Mouse (Mus musculus) spleen, adult 18-20 months (tissue): ENCODE data around the gene Phospho2.
"Not testable (repeated sequence)": the region's sequence is repeated elsewhere in the genome, so short reads cannot be mapped to it uniquely, and the experiment has no call there.

Experiments
- DNase-seq, 2 experiments: peaks; one replicate each; pipeline ENCODE4 v3.0.0; 2022; ENCODE audit warnings: mixed read lengths in 2 of 2

Gene Phospho2

DNA sequence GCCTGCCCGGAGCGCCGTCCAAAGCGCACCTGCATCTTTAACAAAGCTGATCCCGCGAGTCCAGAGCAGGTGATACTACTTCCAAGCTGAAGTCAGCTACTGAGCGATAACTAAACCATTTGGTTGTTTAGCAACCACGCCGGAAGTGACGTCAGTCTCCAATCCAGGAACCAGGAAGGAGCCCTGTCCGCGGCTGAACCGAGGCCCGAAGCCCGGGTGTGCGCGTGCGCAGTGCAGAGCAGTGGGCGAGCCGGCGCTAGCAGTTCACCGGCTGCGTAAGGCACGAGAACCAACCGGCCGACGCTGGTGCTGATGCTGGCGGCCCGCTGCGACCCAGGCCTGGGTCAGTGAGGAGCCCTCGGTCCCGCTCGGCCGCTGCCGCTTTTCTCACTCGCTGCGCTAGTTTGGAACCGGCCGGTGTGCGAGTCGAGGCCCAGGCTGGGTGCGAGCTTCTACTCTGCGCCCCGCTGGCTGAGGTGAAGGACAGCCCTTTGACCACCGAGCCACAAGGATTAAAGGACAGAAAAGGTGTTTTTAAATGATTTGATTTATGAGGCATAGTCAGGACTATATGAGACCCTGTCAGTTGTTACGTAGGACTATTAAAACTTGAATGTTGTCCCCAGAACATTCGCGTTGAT is at the start of gene Phospho2, which contains the start of gene Ccdc173:
Phospho2 (plus strand) TSS at position 195 of the 641 bp plus-strand sequence.
Ccdc173 (minus strand) TSS at position 147 of the 641 bp plus-strand sequence.
- DNase-seq, result peak; percentile 96

DNA sequence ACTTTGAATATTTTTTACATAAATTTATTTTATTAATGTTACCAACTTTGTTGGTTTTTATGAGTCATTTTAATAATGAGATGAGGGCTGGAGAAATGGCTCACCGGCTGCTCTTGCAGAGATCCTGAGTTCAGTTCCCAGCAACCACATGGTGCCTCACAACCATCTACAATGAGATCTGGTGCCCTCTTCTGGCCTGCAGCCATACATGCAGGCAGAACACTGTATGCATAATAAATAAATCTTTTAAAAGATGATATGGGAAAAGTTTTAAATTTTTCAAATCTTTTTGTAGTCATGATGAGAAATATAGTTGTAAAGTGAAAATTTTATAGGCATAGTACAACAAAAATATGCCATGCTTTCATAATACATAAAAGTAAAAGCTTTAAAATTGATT is 44.3 kb upstream of the Phospho2 start:
- DNase-seq, result no peak

DNA sequence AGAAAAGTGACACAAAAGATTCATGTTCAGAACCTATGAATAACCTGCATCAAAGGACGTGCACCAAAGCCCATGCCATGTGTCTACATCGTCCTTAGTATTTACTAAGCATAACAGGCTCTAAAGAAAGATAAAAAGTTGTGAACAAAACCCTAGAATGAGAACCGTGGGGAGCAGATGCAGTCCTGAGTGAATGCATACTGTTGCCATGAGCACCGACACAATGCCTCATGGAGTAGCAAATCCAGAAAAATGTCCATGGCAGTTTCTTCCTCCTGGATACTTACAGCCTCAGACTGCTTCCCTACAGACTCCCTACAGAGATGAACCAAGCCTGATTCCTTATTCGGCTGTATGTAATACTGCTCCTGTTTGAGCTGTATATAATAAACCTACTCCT is 28.4 kb upstream of the Phospho2 start:
- DNase-seq, result no peak

- DNase-seq, result no peak
Observed at GRCm38 (mm10) chr2:69763340-69763739, 26.1 kb upstream of the Phospho2 start.

DNA sequence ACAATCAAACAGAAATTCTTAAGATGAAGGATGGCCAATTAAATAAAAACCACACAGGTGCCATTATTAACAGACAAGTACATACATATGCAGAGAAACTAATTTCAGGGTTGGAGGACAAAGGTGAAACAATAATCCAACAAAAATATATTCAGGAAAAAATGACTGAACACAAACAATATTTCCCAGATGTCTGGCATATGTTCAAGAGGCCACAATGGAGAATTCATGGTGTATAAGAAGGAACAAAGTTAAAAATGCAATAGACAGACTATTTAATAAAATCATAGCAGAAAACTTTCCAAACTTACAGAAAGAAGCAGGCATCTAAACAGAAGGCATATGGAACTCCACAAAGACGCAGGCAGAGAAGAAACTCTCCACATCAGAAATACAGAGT is 24.7 kb upstream of the Phospho2 start:
- DNase-seq, result no peak

DNA sequence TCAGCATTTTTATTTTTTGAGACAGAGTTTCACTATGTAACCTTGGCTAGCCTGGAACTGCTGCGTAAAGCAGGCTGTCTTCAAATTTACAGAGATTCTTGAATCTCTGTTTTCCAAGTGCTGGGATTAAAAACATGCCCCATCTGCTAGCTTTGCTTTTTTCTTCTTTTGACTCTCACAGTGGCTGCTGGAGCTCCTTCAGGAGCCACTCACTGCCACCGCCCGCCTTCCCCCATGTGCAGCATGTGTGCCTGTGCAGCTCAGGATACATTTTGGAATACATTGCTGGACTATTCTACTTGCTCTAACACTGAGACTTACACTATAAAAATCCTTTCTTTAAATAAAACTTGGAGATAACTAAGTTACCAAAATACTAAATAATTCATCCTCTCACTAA is 16.1 kb upstream of the Phospho2 start:
- DNase-seq, result no peak

GRCm38 (mm10) chr2:69777985-69778835 is 11.2 kb upstream of the Phospho2 start:
- peak in 1 of 2 experiments; percentile 30 for DNase-seq

DNA sequence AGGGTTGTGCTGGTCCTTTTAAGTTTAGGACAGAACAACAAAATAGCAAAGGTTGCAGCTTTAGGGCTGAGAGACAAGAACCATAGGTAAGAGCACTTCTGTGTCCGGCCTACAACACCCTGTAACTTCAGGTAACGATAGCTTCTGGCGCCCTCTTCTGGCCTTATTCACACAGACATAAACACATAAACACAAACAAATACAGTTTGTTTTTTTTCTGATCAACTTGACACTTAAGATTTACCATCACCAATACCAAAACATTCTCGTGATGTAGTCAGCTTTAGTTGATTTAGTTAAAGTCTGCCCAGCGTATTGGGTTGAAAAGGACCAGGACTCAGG is 10.6 kb upstream of the Phospho2 start:
- peak in 1 of 2 experiments; percentile 37 for DNase-seq

GRCm38 (mm10) chr2:69788974-69789373 is 449 bp upstream of the Phospho2 start:
- DNase-seq, result no peak

DNA sequence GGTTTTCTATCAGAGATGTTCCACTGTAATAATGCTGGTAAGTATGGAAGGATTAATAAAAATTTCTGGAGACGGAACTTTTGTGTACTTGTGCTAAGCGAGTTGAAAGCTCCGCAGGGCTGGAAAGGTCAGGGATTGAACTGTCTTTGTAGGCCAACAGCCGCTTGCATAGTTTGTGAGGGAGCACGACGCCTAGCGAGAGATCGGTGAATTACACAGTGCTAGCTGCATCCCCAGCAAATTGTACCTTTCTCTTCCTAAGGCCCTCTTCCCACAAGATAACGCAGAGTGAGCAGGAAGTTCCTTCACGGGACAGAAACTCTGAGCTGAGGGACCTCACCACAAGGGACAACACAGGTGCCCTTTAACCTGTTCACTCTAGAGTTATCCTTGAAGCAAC is 862 bp downstream of the Phospho2 start:
- peak; percentile 67 to 86 for DNase-seq

DNA sequence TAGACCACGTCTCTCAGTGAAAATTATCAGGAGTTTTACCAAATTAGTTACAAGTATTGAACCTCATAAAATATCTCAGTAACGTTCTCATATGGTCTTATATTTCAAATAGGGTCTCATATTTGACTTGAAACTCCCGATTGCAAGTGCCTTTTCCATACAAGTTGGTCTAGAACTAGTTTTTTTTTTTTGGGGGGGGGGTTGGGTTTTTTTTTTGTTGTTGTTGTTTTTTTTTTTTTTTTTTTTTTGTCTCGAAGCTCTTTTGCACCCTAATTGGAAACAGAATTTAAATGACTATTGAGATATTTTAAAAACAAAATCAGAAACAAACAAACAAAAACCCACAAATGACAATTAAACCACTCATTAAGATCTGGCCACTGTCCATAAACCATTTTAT is 1.3 kb downstream of the Phospho2 start:
- DNase-seq, result no peak

- DNase-seq, result peak; percentile 51 to 81
Observed at GRCm38 (mm10) chr2:69802911-69803312, 13.5 kb downstream of the Phospho2 start.

GRCm38 (mm10) chr2:69803756-69804155 is 14.3 kb downstream of the Phospho2 start:
- DNase-seq, result no peak

GRCm38 (mm10) chr2:69804663-69805062 is 15.2 kb downstream of the Phospho2 start:
- not testable (repeated sequence) for DNase-seq

- no peak for DNase-seq
Observed at GRCm38 (mm10) chr2:69810169-69810568, 20.7 kb downstream of the Phospho2 start.

DNA sequence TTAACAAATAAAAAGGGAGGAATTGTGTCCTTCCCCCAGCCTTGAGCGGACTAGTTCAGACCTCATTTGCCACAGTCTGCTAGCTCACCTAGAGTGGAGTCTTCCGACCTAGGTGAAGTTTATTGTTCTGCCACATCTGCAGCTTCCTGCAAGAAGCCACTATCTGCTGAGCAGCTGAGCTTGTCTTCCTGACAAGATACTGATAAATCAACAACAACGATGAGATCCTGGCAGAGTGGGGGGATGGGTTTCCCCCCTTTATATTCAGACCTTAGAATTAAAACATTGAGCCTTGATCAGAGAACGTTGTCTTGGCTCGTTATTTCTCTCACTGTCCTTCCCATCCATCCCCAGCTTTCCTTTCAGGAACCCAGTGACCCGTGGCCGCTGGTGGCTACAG is 21.9 kb downstream of the Phospho2 start:
- DNase-seq, result not testable (repeated sequence)

- no peak for DNase-seq
Observed at GRCm38 (mm10) chr2:69816575-69816974, 27.2 kb downstream of the Phospho2 start.

DNA sequence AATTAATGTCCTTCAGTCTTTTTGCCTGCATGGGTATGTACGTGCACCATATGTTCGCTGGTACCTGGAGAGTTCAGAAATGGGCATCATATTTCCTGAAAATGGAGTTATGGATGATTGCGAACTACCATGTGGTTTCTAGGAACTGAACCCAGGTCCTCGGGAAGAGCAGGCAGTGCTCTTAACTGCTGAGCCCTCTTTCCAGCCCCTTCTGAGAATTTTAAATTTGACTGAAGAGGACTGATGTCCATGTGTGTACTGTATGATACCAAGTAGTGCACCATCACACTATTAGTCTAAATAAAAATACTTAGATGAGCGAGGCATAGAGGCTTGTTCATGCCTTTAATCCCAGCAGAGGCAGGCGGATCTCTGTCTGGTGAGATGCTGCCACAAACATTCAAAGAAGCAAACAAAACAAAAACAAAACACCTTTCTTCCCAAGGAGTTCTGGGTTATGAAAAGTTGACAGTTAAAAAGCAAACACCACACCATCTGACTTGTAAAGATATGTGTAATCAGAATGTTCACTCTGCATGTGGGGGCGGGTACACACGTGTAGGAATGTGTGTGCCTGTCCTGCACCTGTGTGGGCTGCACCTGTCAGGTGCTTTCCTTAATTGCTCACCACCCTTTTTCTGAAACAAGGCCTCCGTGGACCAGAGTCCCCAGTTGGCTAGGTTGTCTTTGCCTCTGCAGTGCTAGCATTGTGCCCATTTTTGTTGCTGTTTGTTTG is 29.1 kb downstream of the Phospho2 start:
- DNase-seq, result no peak

DNA sequence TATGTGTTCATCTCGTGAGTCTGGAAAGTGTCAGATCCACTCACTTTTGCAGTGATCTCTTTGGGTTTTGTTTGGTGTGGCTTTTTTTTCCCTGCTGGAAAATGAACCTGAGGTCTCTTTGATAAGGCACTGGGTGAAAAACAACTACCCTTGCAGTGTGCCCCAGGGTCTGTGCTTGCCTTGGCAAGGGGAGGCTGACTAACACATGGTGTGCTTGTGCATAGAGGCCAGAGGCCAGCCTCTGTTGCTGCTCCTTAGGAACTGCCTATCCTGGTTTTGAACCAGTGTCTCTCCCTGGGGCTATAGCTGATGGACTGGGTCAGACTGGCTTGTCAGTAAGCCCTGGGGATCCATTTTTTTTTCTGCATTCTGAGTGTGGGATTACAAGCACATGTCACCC is 30.8 kb downstream of the Phospho2 start:
- no peak for DNase-seq

- DNase-seq, result no peak
Observed at GRCm38 (mm10) chr2:69821711-69822110, 32.3 kb downstream of the Phospho2 start, which contains the start of gene Klhl23. TSS of gene Klhl23 (plus strand) at chr2:69821944.

DNA sequence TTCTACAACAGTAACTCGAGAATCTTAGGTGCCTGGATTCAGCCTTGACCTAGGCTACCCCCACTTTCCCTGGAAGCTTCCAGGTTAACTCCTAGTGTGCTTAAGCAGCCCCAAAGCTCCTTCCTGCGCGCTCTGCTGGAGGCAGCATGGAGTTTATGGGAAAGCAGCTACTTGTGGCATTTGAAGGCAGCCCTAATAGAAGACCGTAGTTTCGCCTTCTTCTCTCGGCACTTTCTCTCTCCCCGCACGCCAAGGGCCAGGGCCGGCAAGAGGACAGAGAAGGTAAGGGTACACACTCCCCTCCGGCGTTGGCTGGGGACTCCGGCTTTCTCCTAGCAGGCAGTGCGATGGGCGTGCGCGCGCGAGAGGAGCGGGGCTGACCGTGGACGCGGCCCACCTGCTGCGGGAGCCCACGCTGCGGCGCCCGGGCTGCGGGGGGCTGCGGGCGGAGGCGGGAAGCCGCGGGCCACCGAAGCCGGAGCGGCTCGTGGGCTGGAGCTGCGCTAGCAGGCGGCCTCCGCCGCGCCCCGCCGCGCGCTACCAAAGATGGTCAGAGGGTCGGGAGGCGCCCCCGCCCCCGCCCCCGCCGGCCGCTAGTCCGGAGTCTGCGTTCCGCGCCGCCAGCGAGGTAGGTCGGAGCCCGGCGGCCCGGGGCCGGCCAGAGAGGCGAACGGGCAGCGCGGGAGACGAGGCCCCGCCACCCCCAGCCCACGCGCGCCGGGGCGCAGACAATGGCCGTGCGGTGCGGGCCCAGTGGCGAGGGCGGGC is 33.1 kb downstream of the Phospho2 start:
- DNase-seq, result no peak

GRCm38 (mm10) chr2:69823129-69823677 is 33.8 kb downstream of the Phospho2 start:
- peak in 1 of 2 experiments; percentile 10 for DNase-seq
